Mouse (Mus musculus) retina, adult 2 months (tissue): ENCODE results near the gene Gadd45b.
A peak's percentile ranks its signal among the peaks of the same experiment; 100 is the strongest.

Source experiments
- DNase-seq: peaks from one replicate; pipeline ENCODE4 v3.0.0-alpha.2; 2012; ENCODE audit warnings: low read depth, low spot score

Gadd45b gene

DNA sequence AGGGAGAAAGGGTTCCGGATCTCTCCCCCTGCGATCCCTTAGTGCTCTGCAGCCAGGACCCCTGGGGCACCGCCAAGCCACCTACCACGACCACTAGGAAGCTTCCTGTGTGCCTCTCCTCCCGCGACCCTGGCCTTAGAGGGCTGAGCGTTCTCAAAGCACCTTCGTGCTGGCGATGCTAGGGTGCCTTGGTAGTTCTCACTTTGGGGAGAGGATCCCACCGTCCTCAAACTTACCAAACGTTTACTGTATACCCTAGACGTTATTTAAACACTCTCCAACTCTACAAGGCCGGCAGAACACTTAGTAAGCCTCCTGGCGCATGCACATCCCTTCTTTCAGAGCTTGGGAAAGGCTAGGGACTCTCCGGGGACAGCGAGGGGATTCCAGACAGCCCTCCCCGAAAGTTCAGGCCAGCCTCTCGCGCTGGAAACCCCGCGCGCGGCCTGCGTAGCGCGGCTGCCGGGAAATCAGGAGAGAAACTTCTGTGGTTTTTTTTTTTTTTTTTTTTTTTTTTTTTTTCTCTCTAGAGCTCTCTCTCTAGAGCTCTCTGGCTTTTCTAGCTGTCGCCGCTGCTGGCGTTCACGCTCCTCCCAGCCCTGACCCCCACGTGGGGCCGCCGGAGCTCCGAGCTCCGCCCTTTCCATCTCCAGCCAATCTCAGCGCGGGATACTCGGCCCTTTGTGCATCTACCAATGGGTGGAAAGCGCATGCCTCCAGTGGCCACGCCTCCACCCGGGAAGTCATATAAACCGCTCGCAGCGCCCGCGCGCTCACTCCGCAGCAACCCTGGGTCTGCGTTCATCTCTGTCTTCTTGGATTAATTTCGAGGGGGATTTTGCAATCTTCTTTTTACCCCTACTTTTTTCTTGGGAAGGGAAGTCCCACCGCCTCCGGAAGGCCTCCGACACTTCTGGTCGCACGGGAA lies at the start of gene Gadd45b:
TSS of gene Gadd45b (plus strand) at position 775 of the 928 bp plus-strand sequence.
- DNase-seq, result peak; percentile 95

DNA sequence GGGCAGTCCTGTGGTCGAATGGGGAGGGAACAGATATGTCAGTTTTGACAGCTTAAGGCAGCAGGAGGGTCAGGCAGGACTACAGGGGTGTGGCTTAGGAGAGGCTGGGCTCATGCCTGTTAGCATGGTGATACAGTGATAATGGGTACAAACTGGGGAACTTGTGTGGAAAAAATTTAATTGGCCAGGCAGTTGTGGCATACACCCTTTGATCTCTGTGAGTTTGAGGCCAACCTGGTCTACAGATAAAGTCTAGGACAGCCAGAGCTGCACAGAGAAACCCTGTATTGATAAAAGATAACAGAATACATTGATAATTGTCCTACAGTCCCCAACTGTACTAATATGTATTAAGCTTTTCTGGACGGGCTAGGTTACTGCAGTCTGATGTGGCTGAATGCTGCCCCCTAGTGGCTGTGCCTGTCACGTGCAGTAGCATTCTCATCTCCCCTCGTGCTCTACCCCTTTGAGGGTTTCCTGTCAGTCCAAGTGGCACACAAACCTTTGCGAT lies 49.7 kb upstream of the Gadd45b start:
- peak; percentile 52 for DNase-seq

DNA sequence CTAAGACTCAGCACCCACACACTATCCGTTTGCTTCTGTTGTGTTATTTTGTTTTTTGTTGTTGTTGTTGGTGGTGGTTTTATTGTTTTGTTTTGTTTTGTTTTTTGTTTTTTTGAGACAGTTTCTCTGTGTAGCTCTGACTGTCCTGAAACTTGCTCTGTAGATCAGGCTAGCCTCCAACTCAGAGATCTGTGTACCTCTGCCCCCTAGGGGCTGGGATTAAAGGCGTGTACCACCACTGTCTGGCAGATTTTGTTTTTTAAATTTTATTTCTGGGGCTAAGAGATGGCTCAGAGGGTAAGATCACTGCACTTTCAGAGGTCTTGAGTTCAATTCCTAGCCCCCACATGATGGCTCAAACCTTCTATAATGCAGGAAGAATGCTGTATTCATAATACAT lies 49.0 kb upstream of the Gadd45b start:
- no peak for DNase-seq

DNA sequence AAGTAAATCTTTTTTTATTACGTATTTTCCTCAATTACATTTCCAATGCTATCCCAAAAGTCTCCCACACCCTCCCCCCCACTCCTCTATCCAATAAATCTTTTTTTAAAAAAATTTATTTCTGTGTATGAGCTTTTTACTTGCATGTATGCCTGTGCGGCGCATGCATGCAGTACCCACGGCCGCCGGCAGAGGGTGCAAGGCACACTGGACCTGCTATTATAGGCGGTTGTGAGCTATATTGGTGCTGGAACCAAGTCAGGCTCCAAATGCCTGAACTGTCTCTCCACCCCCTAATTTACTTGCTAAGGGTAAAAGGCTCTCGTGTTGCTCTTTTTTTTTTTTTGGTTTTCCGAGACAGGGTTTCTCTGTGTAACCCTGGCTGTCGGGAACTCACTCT lies 48.6 kb upstream of the Gadd45b start:
- no peak for DNase-seq

DNA sequence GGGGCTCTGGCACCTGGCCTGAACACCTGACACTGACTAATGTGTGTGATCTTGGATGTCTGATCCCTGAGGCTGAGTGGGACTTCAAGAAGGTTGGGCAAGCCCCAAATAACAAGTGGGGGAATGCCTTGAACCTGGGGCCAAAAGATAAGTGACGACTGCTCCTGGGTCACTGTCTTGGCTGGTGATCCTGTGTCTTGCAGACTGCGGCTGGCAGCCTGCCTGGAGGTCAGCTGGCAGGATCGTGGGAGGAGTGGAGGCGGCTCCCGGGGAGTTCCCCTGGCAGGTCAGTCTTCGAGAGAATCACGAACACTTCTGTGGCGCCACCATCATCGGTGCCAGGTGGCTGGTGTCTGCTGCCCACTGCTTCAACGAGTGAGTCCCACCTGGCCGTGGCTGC lies 42.7 kb upstream of the Gadd45b start:
- DNase-seq, result no peak

DNA sequence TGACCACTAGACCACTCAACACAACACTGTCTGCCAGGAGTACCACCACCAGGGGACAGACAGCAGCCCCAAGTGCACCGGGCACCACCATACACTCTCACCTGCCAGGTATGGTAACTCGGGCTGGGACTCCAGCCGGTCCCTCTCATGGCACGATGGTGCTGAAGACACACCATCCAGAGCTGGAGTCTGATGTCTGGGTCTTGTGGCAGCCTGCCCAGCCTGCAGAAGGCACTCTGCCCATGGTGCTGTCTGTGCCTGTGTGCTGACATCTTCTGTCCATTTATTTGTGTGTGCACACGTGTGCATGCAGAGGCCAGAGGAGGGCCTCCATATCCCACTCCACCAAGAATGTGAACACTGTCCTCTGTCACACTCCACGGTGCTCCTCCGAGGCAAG lies 34.8 kb upstream of the Gadd45b start:
- DNase-seq, result no peak

DNA sequence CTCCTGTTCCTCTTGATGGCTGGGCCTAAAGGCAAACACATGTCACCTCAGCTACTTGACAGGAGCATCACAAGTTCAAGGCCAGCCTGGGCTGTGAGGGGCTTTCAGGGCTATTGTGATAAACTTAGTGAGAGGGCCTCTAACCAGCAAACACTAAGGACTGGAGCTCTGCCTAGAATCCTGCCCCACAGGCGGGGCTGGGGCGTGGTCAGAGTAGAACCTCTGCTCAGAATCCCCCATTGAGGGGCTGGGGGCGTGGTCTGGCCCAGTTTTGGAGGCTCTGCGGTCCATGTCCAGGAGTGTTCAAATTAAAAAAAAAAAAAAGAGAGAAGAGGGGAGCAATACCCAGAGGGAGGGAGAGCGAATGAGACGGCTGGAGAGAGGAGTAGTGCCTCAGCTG lies 34.2 kb upstream of the Gadd45b start:
- no peak for DNase-seq

DNA sequence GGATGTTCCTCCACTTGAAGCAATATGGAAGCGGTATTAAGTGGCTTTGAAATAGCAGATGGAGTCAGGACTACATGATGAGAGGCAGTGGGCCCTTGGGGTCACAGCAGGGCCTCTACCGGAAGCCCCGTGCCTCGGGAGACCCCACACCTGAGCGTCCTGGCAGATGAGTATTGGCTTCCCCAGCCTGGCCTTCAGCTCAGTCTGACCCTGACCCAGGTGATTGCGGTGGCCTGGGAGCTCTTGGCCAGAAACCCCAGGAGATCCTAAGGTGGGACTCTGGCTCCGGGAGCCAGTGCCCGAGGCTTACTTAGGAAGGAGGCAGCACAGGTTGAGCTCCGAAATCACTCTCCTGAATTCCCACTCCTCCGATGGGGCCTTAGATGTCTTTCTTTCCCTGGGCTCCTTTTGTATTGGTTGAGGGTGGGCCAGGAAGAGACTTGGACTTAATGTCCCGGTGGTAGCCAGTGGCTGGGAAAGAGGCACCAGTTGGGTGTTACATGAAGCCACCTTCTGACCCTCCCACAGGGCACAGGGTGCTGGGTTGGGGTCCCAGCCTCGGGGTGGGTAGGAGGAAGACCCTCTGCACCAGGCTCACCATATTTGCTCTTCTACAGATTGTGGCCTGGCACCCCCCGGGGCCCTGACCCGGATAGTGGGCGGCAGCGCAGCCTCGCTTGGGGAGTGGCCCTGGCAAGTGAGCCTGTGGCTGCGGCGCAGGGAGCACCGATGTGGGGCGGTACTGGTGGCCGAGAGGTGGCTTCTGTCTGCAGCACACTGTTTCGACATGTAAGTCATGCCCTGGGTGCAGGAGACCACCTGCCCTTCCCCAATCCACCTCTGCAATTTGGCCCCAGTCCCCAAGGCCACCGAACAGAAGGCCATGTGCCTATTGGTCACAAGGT lies 33.0 kb upstream of the Gadd45b start:
- DNase-seq, result no peak

DNA sequence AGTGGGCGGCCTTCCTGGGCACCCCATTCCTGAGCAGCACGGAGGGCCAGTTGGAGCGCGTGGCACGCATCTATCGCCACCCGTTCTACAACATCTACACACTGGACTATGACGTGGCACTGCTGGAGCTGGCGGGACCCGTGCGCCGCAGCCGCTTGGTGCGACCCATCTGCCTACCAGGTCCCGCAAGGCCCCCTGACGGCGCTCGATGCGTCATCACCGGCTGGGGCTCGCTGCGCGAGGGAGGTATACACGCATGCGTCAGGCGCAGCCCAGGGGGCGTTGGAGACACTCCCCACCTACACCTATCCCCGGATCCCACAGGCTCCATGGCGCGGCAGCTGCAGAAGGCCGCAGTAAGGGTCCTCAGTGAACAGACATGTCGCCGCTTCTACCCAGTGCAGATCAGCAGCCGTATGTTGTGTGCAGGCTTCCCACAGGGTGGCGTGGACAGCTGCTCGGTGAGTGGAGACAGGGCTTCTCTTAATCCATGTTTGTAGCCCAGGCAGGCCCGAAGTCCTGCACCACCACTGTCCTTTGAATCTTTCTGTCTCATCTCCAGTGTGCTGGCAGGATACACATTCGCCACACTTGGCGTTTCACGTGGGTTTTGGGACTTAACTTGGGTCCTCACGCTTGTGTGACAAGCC lies 31.9 kb upstream of the Gadd45b start:
- no peak for DNase-seq

DNA sequence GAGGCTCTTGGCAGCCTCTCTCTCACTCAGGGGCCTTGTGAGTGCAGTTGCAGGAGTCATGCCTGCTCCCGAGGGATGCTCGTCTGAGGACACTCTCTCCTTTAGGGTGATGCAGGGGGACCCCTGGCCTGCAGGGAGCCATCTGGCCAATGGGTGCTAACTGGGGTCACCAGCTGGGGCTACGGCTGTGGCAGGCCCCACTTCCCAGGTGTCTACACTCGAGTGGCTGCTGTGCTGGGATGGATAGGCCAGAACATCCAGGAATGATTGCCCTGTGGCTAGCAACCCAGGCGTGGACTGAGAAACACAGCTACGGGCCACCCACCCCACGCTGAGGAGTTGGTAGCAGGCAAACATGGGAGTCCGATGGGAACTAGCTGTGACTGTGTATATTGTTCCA lies 30.8 kb upstream of the Gadd45b start:
- DNase-seq, result no peak

DNA sequence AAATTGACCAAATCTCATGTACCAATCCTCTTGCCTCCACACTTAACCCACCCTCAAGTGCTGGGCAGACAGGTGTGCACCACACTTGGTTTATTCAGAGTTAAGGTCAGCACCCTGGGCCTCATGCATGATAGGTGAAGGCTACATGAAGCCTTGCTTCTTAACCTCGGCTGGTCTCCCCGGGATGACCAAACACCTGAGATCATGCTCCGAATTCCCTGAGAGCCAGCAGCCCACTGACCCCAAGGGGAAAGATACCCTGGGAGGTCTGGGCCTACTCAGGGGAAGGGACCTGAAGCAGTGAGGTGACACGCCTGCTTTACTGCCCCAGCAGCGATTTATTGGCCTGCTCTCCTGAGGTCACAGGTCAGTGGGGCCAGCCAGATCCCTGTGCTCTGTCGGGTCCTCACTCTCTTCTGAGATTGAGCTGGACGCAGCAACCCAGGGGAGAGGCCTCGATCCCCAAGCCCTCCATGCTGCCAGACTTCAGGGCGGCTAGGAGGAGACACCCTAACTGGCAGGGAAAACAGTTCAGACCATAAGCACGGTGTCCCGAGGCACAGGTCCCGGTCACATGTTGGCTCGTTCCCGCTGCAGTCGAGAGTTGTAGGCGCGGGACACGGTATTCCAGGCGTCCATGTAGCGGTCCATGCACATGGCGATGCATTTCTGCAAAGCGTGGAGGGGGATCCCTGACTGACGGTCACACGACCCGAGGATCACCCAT lies 30.1 kb upstream of the Gadd45b start:
- no peak for DNase-seq

DNA sequence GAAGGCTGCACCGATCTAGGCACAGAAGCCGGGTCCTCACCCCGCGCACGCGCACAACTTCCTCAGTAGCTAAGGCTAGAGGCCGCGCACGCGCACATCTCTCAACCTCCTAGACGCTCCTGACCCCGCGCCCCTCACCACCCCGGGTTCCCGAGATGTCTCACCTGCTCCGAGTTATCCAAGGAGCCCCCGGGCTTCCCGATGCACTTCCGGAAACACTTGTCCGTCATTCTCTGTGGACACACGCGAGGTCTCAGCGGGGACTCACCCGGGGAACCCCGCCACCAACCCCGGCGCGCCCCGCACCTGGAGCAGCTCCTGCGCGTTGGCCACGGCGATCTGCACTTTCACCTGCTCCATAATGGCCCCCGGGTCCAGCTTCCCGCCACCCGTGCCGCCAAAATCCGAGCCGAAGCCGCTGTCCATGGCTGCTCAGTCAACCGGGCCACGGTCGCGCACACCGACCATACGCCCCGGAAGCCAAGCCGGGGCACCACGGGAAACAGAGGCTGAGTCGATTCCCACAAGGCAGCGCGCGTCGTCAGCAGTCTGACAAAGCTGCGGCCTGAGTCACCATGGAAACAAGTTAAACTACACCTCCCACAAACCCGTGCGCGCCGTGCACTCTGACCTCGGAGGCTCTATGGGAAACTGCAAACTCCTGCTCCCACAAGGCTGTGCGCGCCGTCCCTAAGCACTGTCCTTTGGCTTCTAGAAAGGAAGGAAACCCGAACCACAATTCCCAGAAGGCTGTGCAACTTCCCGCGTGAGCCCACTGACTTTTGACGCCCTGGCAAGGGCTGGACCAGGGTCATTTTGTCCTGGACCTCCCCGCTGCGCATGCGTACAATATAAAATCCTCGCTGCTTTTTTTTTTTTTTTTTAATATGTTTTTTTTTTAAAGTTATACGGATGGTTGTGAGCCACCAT lies 29.3 kb upstream of the Gadd45b start, which contains the start of gene Timm13:
TSS of gene Timm13 (minus strand) at position 652 of the 930 bp plus-strand sequence.
- peak; percentile 97 for DNase-seq

DNA sequence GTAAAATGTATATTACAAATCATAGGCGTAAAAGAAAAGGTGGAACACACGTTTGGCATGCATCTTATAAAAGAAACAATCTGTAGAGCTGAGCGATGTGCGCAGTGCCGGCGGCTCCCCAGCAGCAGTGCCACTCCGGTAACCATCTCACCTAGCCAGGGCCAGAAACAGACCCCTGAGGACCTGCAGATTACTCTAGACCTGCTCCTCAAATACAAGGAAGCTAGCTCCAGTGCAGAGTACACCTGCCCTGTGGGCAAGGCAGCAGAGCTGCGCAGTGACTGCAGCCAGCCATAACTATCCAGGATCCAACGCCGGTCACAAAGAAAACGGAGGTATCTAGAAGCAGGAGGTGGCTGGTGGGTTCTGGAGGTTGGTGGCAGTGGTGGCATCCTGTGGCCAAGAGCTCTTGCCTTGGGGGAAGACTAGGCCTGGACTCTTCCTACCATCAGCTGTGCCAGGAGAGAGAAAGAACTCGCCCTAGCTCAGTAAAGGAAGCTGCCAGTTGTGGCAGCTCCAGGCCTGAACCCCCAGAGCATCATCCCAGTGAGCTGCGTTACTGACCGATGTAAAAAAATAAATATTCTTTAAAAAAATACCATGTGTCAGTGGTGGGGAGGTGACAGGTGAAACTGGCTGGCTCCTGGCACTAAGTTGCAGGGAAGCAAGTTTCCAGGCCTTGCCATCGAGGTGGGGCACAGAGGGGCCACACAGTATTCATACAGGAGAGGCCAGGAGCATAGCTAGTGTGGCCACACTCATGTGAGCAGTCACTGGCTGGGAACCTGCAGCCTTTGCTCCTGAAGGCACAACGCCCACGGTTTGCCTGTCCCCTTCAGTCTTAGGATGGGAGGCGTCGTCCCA lies 28.2 kb upstream of the Gadd45b start:
- DNase-seq, result no peak

DNA sequence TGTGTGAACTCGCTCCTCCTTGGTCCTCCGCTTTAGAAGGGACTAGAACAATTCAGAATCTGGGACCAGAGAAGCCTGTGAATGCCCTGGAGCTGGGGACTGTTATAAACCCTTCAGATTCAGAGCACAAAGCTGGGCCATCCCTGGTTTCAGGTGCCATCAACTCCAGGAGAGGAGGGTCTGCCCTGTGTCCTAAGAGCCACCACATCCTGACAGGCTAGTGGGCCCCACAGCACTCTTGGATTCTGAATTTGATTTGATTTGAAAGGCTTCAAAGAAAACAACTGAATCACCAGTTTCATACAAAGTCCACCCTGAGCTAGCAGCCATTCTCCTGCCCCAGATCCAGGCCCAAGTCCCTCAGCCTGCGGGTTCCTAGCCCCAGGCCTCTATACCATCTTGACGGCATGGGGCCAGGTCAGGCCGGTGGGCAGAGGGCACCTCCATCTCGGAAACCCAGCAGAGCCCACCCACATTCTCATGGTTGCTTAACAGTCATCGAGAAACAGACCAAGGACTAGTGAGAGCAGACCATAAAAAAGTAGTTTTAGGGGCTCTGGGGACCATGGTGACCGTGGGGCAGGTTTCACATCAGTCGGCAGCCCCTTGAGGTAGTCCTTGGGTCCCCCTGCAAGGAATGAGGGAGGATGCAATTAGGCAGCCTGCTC lies 27.5 kb upstream of the Gadd45b start:
- no peak for DNase-seq

DNA sequence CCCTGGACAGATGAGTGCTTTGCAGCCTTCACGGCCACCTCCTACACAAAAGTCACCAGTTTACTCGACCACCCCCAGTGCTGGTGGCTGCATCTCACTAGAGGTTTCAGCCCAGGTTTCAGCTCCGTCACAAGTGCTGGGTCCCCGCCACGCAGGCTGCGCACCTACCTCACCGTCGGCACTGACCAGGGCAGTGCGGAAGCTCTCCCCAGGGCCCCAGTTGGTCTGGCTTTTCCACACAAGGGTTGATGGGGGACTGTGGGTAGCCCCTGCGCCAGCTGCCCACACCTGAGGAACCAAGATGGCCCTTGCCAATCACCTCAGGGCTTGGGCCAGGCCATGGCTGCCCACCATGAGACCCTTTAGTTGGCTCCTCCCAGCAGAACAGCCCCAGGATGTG lies 26.6 kb upstream of the Gadd45b start:
- DNase-seq, result no peak

DNA sequence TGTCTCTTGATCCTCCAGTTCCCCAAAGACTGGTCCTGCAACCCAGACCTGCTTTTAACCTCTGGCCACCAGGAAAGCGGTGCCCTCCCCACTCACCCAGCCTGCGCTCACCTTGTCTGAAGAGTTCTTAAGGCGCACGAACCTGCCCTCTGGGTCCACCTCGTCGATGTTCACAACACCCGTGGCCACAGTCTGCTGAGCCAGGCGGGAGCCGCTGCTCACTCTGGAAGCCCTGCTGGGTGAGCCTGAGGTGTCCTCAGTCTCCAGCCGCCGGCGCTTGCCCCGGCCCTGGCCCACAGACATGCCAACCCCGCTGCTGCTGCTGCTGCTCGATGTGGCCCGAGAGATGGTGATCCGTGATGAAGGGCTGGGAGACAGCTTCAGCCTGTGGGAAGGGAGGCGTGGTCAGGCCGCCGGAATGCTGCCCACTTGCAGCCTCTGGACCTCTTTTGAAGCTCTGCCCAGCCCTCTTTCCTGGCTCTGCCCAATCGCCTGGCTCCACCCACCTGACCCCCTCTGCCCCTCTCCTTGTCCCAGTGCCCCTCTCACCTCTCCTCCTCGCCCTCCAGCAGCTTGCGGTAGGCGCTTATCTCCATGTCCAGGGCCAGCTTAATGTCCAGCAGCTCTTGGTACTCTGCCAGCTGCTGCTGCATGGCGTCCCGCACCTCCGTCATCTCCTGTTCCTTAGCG lies 25.7 kb upstream of the Gadd45b start:
- DNase-seq, result no peak

DNA sequence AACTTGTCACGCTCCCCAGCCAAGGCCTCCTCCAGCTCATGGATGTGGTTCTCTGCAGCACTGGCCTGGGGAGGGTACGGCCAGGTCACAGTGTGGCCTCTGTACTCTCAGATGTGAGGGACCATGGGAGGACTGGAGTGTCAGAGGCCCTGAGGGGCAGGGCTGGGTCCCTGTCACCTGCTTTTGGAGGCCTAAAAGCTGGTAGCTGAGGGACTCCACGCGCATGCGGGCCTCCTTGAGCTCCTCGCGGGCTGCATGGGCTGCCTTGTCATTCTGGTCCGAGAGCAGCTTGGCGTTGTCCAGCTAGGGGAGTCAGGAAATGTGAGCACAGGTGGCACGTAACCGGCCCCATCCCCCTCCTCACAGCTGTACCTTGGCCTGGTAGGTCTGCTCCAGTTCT lies 25.2 kb upstream of the Gadd45b start:
- no peak for DNase-seq
